Mouse (Mus musculus) adrenal gland, adult 2 months (tissue): ENCODE data around the gene Olfr705. TPM values are rescaled to one million over a fixed set of nuclear protein-coding genes. Genes with fewer than 3 reads are reported as not detected.
"Not testable (repeated sequence)": the region's sequence is repeated elsewhere in the genome, so short reads cannot be mapped to it uniquely, and the experiment has no call there.

Experiments
- DNase-seq: peaks from one replicate; pipeline ENCODE4 v3.0.0; 2021
- long read RNA-seq: library from polyadenylated mRNA; stranded (forward); transcript quantifications from one replicate; pipeline ENCODE4 v2.0.0, GENCODE M21; 2021
- polyA plus RNA-seq: library from polyadenylated mRNA; depleted of rRNA; stranded (reverse); fragments of >200 nt; gene quantifications from 2 replicates; pipeline ENCODE4 v1.2.3, GENCODE M21; 2012; rRNA removed
- total RNA-seq, 2 experiments: library from RNA; stranded (reverse); gene quantifications; 2 replicates each; pipeline ENCODE4 v1.2.3; 2021

Gene Olfr705
- not detected for total RNA-seq
- not detected in 2 replicates for polyA plus RNA-seq
- long read RNA-seq, result 0 reads

GRCm38 (mm10) chr7:106876791-106877190 lies at the start of gene Olfr705:
Olfr705 (minus strand) TSS chr7:106876891.
- DNase-seq, result no peak

- not testable (repeated sequence) for DNase-seq
These were observed 44.3 kb upstream of the Olfr705 start for GRCm38 (mm10) chr7:106920961-106921360.

DNA sequence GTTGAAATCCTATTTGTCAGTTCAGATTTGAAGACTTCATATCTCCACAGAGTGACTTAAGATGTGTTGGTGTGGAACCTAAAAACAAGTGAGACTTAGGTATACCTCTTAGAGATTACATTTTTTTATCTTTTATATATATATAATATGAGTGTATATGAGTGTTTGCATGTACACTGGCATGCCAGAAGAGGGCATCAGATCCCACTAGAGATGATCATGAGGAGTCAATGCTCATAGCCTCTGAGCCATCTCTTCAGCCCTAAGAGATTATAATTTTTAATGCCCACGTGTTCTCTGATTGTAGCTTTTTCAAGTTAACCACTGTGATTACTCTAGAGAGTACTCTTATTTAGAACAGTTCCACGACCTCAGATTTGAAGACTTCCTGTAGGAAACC lies 31.0 kb upstream of the Olfr705 start, which contains the start of gene Olfr1532-ps1:
Gene Olfr1532-ps1, plus strand, starts transcription at position 326 of the 400 bp plus-strand sequence.
- no peak for DNase-seq

DNA sequence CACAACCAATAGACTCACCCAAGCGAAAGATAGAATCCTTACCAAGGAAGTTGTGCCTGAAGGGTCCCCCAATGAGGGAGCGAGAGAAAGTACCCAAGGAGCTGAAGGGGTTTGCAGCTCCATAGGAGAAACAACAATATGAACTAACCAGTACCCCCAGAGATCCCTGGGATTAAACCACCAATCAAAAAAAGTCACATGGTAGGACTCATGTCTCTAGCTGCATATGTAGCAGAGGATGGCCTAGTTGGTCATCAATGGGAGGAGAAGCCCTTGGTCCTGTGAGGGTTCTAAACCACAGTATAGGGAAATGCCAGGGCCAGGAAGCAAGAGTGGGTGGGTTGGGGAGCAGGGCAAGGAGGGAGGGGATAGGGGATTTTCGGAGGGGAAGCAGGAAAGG lies 24.4 kb upstream of the Olfr705 start, which contains the start of gene Olfr707:
Gene Olfr707, minus strand, starts transcription at position 101 of the 400 bp plus-strand sequence.
- not testable (repeated sequence) for DNase-seq

DNA sequence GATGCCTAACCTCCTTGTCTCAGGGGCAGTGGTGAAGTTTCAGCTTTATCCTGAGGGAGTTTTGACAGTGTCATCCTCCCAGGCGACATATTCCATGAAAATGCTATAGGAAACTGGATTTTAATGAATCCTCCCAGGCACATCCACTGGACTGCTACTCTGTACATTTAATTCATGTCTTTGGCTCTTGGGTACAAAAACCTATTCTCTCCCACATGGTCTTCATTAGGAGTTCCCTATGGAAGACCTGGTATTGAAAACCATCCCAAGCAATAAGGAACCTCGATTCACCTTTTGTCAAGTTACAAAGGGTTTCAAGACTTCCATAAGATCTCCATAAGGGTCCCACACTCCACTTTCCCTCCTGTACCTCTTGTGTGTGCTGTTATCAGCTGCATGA lies 11.4 kb upstream of the Olfr705 start, which contains the start of gene Olfr706:
Gene Olfr706, minus strand, starts transcription at position 101 of the 400 bp plus-strand sequence.
- DNase-seq, result no peak

DNA sequence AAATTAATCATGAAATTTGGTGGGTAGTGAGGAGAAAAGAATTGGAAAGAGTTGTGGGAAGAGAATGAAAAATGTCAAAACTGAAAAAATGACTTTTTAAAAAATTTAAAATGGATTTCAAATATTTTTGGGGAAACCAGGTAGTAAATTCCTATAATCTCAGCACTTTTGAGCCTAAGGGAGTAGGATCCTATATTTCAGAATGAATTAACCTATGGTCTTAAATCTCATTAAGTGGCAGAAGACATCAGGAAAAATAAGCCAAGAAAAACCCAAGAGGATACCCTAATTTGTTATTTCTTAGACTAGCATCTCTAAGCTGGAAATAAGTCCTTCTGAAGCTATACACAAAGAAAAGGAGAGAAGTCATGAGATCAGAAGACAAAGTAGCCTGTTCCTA lies 13.8 kb downstream of the Olfr705 start, which contains the start of gene Olfr704:
Gene Olfr704, plus strand, starts transcription at position 301 of the 400 bp plus-strand sequence.
- DNase-seq, result no peak

DNA sequence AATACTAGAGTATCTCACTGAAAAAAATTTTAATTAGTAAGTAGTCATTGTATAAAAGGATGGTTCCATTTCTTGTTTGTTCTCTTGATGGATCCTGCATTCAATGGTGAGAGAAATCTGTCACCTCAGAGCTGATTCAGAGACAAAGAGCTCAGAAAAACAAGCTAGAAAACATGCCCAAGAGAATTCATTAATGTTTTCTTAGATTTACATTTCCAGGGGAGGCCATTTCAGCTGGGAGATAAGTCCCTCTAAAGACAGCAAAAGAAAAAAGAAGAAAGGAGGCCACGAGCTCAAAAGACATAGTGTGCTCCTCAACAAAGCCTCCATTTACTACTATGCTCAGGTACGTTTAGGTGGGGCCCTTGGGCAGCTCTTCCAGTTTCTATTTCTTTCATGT lies 33.6 kb downstream of the Olfr705 start, which contains the start of gene Olfr703:
Gene Olfr703, plus strand, starts transcription at position 301 of the 400 bp plus-strand sequence.
- DNase-seq, result no peak

DNA sequence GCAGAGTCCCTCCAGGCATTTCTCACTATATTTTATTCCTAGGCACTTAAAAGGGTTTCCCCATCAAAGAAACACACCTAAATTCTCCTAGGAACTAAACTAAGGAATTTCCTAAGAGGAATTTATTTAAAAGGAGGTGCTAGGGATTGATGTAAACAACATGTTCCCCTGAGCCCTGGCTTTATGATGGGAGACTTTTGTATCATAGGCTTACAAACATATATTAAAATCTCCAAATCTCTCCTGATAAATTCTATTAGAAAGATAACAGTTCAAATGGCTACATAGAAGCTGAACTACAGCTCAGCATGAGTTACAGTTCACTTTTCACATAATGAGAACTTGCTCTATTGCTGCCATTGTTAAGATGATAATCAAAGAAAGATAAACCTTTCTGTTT lies 42.9 kb downstream of the Olfr705 start, which contains the start of gene Olfr702:
Gene Olfr702, minus strand, starts transcription at position 101 of the 400 bp plus-strand sequence.
- no peak for DNase-seq

Other genes starting within 250 kb of the Olfr705 start
- not detected for gene Olfr693, start 196.3 kb downstream of the Olfr705 start, total RNA-seq
- gene Olfr693, start 196.3 kb downstream of the Olfr705 start, polyA plus RNA-seq, result not detected in 2 replicates
- not detected for gene Olfr694, start 185.1 kb downstream of the Olfr705 start, total RNA-seq
- not detected in 2 replicates for gene Olfr694, start 185.1 kb downstream of the Olfr705 start, polyA plus RNA-seq
- not detected for gene Olfr695, start 160.5 kb downstream of the Olfr705 start, total RNA-seq
- not detected in 2 replicates for gene Olfr695, start 160.5 kb downstream of the Olfr705 start, polyA plus RNA-seq
- gene Olfr697, start 134.4 kb downstream of the Olfr705 start, total RNA-seq, result not detected
- not detected in 2 replicates for gene Olfr697, start 134.4 kb downstream of the Olfr705 start, polyA plus RNA-seq
- not detected for gene Olfr698, start 121.5 kb downstream of the Olfr705 start, total RNA-seq
- not detected in 2 replicates for gene Olfr698, start 121.5 kb downstream of the Olfr705 start, polyA plus RNA-seq
- not detected for gene Olfr699, start 83.7 kb downstream of the Olfr705 start, total RNA-seq
- gene Olfr699, start 83.7 kb downstream of the Olfr705 start, polyA plus RNA-seq, result not detected in 2 replicates
- gene Olfr700, start 68.1 kb downstream of the Olfr705 start, total RNA-seq, result not detected
- gene Olfr700, start 68.1 kb downstream of the Olfr705 start, polyA plus RNA-seq, result not detected in 2 replicates
- not detected for gene Olfr701, start 62.8 kb downstream of the Olfr705 start, total RNA-seq
- gene Olfr701, start 62.8 kb downstream of the Olfr705 start, polyA plus RNA-seq, result not detected in 2 replicates
- not detected for gene Olfr702, start 43.0 kb downstream of the Olfr705 start, total RNA-seq
- not detected in 2 replicates for gene Olfr702, start 43.0 kb downstream of the Olfr705 start, polyA plus RNA-seq
- gene Olfr703, start 33.5 kb downstream of the Olfr705 start, total RNA-seq, result not detected
- not detected in 2 replicates for gene Olfr703, start 33.5 kb downstream of the Olfr705 start, polyA plus RNA-seq
- not detected for gene Olfr704, start 13.7 kb downstream of the Olfr705 start, total RNA-seq
- gene Olfr704, start 13.7 kb downstream of the Olfr705 start, polyA plus RNA-seq, result not detected in 2 replicates
- not detected for gene Olfr706, start 11.3 kb upstream of the Olfr705 start, total RNA-seq
- not detected in 2 replicates for gene Olfr706, start 11.3 kb upstream of the Olfr705 start, polyA plus RNA-seq
- gene Olfr707, start 24.4 kb upstream of the Olfr705 start, total RNA-seq, result not detected
- not detected in 2 replicates for gene Olfr707, start 24.4 kb upstream of the Olfr705 start, polyA plus RNA-seq
- gene Olfr1532-ps1, start 31.1 kb upstream of the Olfr705 start, total RNA-seq, result not detected
- gene Olfr1532-ps1, start 31.1 kb upstream of the Olfr705 start, polyA plus RNA-seq, result not detected in 2 replicates
- gene Olfr709-ps1, start 55.3 kb upstream of the Olfr705 start, total RNA-seq, result under 1 TPM; 0.07 to 0.09 TPM
- not detected in 2 replicates for gene Olfr709-ps1, start 55.3 kb upstream of the Olfr705 start, polyA plus RNA-seq
- not detected for gene Olfr710, start 71.4 kb upstream of the Olfr705 start, total RNA-seq
- gene Olfr710, start 71.4 kb upstream of the Olfr705 start, polyA plus RNA-seq, result not detected in 2 replicates
- not detected for gene Olfr6, start 87.0 kb upstream of the Olfr705 start, total RNA-seq
- gene Olfr6, start 87.0 kb upstream of the Olfr705 start, polyA plus RNA-seq, result not detected in 2 replicates
- not detected for gene Olfr711, start 98.6 kb upstream of the Olfr705 start, total RNA-seq
- gene Olfr711, start 98.6 kb upstream of the Olfr705 start, polyA plus RNA-seq, result not detected in 2 replicates
- not detected for gene Olfr2, start 129.2 kb upstream of the Olfr705 start, total RNA-seq
- not detected in 2 replicates for gene Olfr2, start 129.2 kb upstream of the Olfr705 start, polyA plus RNA-seq
- gene Olfr713, start 154.3 kb upstream of the Olfr705 start, total RNA-seq, result not detected
- gene Olfr713, start 154.3 kb upstream of the Olfr705 start, polyA plus RNA-seq, result not detected in 2 replicates
- gene Olfr714, start 194.1 kb upstream of the Olfr705 start, total RNA-seq, result not detected
- not detected in 2 replicates for gene Olfr714, start 194.1 kb upstream of the Olfr705 start, polyA plus RNA-seq
- not detected for gene Olfr17, start 216.3 kb upstream of the Olfr705 start, total RNA-seq
- gene Olfr17, start 216.3 kb upstream of the Olfr705 start, polyA plus RNA-seq, result not detected in 2 replicates
- not detected for gene Olfr715b, start 233.5 kb upstream of the Olfr705 start, total RNA-seq
- not detected in 2 replicates for gene Olfr715b, start 233.5 kb upstream of the Olfr705 start, polyA plus RNA-seq